Mouse (Mus musculus) limb, embryonic 14.5 days (tissue): ENCODE data around the gene Nbea. TPM values are rescaled to one million over a fixed set of nuclear protein-coding genes. Genes with fewer than 3 reads are reported as not detected.

Experiments
- ATAC-seq: fragments of 200-750 bp; cut with Nextera tagmentation; 2 replicates; pipeline ENCODE4 v1.8.0; 2017; ENCODE audit warnings: low read depth, moderate number of reproducible peaks, moderate TSS enrichment; ENCODE audit not compliant: low FRiP score
- DNase-seq: peaks from one replicate; pipeline ENCODE4 v3.0.0-alpha.2; 2015; ENCODE audit warnings: low spot score
- H3K27ac ChIP-seq: fragments of 300-500 bp; sonication (generic); replicated peaks from 2 replicates; pipeline ENCODE4 v1.5.1; 2014; ENCODE audit warnings: low read depth, mild to moderate bottlenecking, low read length, moderate library complexity, mixed read lengths
- H3K27me3 ChIP-seq: fragments of 300-500 bp; sonication (generic); 2 replicates; pipeline ENCODE4 v1.6.1; 2014; ENCODE audit warnings: low read length, mixed read lengths; ENCODE audit not compliant: control insufficient read depth, insufficient read depth
- H3K36me3 ChIP-seq: fragments of 300-500 bp; sonication (generic); 2 replicates; pipeline ENCODE4 v1.6.1; 2014; ENCODE audit warnings: mild to moderate bottlenecking, low read length, moderate library complexity, mixed read lengths; ENCODE audit not compliant: control insufficient read depth, insufficient read depth
- H3K4me1 ChIP-seq: fragments of 300-500 bp; sonication (generic); 2 replicates; pipeline ENCODE4 v1.6.1; 2014; ENCODE audit warnings: antibody characterized with exemption, low read length, mixed read lengths; ENCODE audit not compliant: control insufficient read depth, insufficient read depth
- H3K4me2 ChIP-seq: fragments of 300-500 bp; sonication (generic); replicated peaks from 2 replicates; pipeline ENCODE4 v1.6.1; 2014; ENCODE audit warnings: low read depth, mild to moderate bottlenecking, low read length, moderate library complexity; ENCODE audit not compliant: severe bottlenecking
- H3K4me3 ChIP-seq: fragments of 300-500 bp; sonication (generic); replicated peaks from 2 replicates; pipeline ENCODE4 v1.5.1; 2014; ENCODE audit warnings: low read length
- H3K9ac ChIP-seq: fragments of 300-500 bp; sonication (generic); 2 replicates; pipeline ENCODE4 v1.6.1; 2014; ENCODE audit warnings: mild to moderate bottlenecking, low read depth, low read length, moderate library complexity; ENCODE audit not compliant: severe bottlenecking
- H3K9me3 ChIP-seq: fragments of 300-500 bp; sonication (generic); 2 replicates; pipeline ENCODE4 v1.6.1; 2016; ENCODE audit warnings: low read length; ENCODE audit not compliant: control insufficient read depth
- POLR2A ChIP-seq: fragments of 200-500 bp; IDR thresholded peaks from 2 replicates; pipeline ENCODE4 v1.8.0; 2012; ENCODE audit warnings: inconsistent platforms, mild to moderate bottlenecking, moderate library complexity, borderline replicate concordance; ENCODE audit not compliant: insufficient read depth, insufficient read length; ENCODE audit errors: extremely low read depth
- WGBS: fragments of 180-500 bp; shearing (Covaris S2); extraction: QIAGEN DNeasy Blood & Tissue Kit; methylation state at CpG from one replicate; pipeline ENCODE4 v1.1.7; 2014; 5-methylcytosine and 5-hydroxymethylcytosine counted together
- polyA plus RNA-seq, 2 experiments: library from polyadenylated mRNA; depleted of rRNA in 1 of 2; stranded (reverse) in 1 of 2; unstranded in 1 of 2; fragments of >200 nt; fragmentation: Nextera tagmentation in 1 of 2; extraction: Ambion mirVana in 1 of 2; gene quantifications; 2 replicates each; pipeline versions ENCODE4 v1.2.1 to v1.2.3; 2012 to 2014

Nbea gene
- polyA plus RNA-seq, 2 experiments = 20.6 to 34.1 TPM

DNA sequence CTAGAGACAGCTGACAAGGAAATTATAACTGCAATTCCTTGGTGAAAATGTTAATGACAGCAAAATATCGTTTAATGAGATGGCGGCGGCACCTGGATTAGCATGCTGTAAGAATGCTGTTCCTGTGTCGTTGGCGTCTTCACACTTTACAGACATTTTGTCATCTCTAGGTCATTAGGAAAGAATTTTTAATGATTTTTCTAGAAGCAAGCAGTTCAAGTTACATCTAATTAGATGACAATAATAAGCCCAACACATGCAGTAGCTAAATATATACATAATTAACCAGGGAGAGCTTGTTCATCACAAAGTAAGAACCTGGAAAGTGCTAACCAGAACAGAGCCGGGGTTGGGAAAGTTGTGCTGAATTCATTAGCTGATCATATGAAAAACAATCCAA, 469.2 kb downstream of the Nbea start:
- Histone ChIP-seq H3K4me3 (no peak overlapping the region), H3K27ac (no peak overlapping the region), H3K4me1 (no peaks in the 10 kb centered on the region), H3K27me3 (no peaks in the 10 kb centered on the region), H3K36me3 (peaks cover 15% of the 10 kb centered on the region), H3K9ac (no peak overlapping the region), H3K4me2 (no peak overlapping the region), H3K9me3 (no peaks in the 10 kb centered on the region)
- WGBS = 56% methylated on average over 6 of the region's 6 CpGs
- TF ChIP-seq POLR2A = no peak
- DNase-seq (no peak), ATAC-seq (no peak)

DNA sequence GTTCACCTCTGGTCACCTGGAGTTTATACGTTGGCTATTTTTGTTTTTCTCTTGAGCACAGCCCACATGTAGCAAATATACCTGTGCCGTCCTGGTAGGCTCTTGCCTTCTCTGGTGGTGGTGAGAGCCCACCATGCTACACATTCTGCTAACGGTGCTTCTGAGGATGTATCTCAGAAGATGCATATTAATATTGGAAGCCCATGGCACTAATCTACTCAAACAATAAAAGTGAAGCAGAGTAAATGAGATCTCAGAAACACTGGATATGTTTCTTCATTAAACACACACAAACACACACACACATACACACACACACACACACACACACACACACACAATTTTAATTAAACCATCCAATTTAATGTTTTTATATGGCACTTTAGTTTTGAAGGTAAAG, 469.6 kb downstream of the Nbea start:
- no peaks in the 10 kb centered on the region for H3K9me3 ChIP-seq
- 74% methylated on average over 3 of the region's 3 CpGs for WGBS
- no peak overlapping the region for H3K4me3 ChIP-seq
- no peak overlapping the region for H3K27ac ChIP-seq
- H3K27me3 ChIP-seq = no peaks in the 10 kb centered on the region
- no peak overlapping the region for H3K9ac ChIP-seq
- TF ChIP-seq POLR2A = no peak
- peaks cover 15% of the 10 kb centered on the region for H3K36me3 ChIP-seq
- H3K4me1 ChIP-seq = no peaks in the 10 kb centered on the region
- ATAC-seq (no peak), DNase-seq (no peak)
- no peak overlapping the region for H3K4me2 ChIP-seq

GRCm38 (mm10) chr3:55710300-55710699, 473.2 kb downstream of the Nbea start:
- Histone ChIP-seq H3K4me3 (no peak overlapping the region), H3K4me1 (no peaks in the 10 kb centered on the region), H3K27ac (no peak overlapping the region), H3K27me3 (no peaks in the 10 kb centered on the region), H3K36me3 (peaks cover 13% of the 10 kb centered on the region), H3K4me2 (no peak overlapping the region), H3K9ac (no peak overlapping the region), H3K9me3 (no peaks in the 10 kb centered on the region)
- no peak for DNase-seq
- ATAC-seq = no peak
- WGBS = 87% methylated on average over 4 of the region's 4 CpGs
- TF ChIP-seq POLR2A = no peak

DNA sequence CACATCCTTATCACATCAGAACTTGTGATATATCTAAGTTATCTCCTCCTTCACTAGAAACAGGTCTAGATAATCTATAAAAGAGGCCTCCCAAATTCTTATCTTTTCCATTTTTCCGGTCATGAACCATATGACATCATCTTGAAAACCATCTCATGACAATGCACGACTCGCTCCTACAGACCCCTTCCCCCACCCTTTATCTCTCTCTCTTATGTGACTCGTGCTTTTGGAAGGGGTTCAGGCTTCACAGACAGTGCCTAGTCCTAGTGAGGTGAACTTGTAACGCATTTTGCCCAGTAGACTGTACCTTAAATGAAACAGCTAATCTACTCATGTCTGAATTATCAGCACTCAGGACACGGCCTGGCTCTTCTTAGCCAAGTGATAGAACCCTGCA, 481.9 kb downstream of the Nbea start:
- DNase-seq (no peak), ATAC-seq (no peak)
- Histone ChIP-seq H3K4me1 (no peaks in the 10 kb centered on the region; the same call in 1 of the 2 replicates), H3K4me3 (no peak overlapping the region), H3K27ac (no peak overlapping the region), H3K27me3 (no peaks in the 10 kb centered on the region), H3K4me2 (no peak overlapping the region), H3K9me3 (no peaks in the 10 kb centered on the region), H3K36me3 (no peaks in the 10 kb centered on the region), H3K9ac (no peak overlapping the region)
- no peak for TF ChIP-seq POLR2A
- 84% methylated on average over 6 of the region's 6 CpGs for WGBS

GRCm38 (mm10) chr3:55697174-55697573, 486.3 kb downstream of the Nbea start:
- ATAC-seq = no peak
- Histone ChIP-seq H3K9ac (no peak overlapping the region), H3K4me2 (no peak overlapping the region), H3K27me3 (no peaks in the 10 kb centered on the region), H3K4me1 (peaks cover 6% of the 10 kb centered on the region; the same call in 1 of the 2 replicates), H3K36me3 (peaks cover 4% of the 10 kb centered on the region; the same call in 1 of the 2 replicates), H3K9me3 (no peaks in the 10 kb centered on the region), H3K27ac (no peak overlapping the region), H3K4me3 (no peak overlapping the region)
- 95% methylated on average over 2 of the region's 2 CpGs for WGBS
- DNase-seq = no peak
- TF ChIP-seq POLR2A = no peak

- no peak overlapping the region for H3K27ac ChIP-seq
- TF ChIP-seq POLR2A = no peak
- no peak overlapping the region for H3K4me3 ChIP-seq
- 52% methylated on average over 4 of the region's 4 CpGs for WGBS
- no peaks in the 10 kb centered on the region for H3K27me3 ChIP-seq
- H3K4me1 ChIP-seq = peaks cover 9% of the 10 kb centered on the region; the same call in 1 of the 2 replicates
- H3K4me2 ChIP-seq = no peak overlapping the region
- no peaks in the 10 kb centered on the region for H3K9me3 ChIP-seq
- DNase-seq (no peak), ATAC-seq (no peak)
- H3K36me3 ChIP-seq = peaks cover 4% of the 10 kb centered on the region; the same call in 1 of the 2 replicates
- H3K9ac ChIP-seq = no peak overlapping the region
These were observed 490.4 kb downstream of the Nbea start for GRCm38 (mm10) chr3:55693073-55693472.
